Mouse (Mus musculus) left cerebral cortex, postnatal 4 days (tissue): ENCODE measurements around the gene Arhgap5. TPM values are rescaled to one million over a fixed set of nuclear protein-coding genes. Genes with fewer than 3 reads are reported as not detected.

Experiments
- DNase-seq: peaks from one replicate; pipeline ENCODE4 v3.0.0-alpha.2; 2022
- intact Hi-C: fragments of 180-260 bp; cut with DNase I; formaldehyde crosslinking; loops from one replicate; pipeline ENCODE4 v1.15.1; 2025
- total RNA-seq, 2 experiments: library from RNA; stranded (reverse); gene quantifications; 2 replicates each; pipeline ENCODE4 v1.2.3; 2021

Gene Arhgap5
- 10 to 100 TPM; 74.4 to 82.4 TPM for total RNA-seq

GRCm38 (mm10) chr12:52503456-52504320, at the start of gene Arhgap5:
Gene Arhgap5 (plus strand): TSS chr12:52503972.
- peak; percentile 99 for DNase-seq
- intact Hi-C loops = loop anchor here (5.0 to 10.0 kb wide), 2 partner anchors 99 to 219 kb away; no protein-coding TSS in a partner anchor

- intact Hi-C loops = no loop called here
- no peak for DNase-seq
Measured at GRCm38 (mm10) chr12:52464593-52464992, 39.2 kb upstream of the Arhgap5 start.

- intact Hi-C loops = no loop called here
- no peak for DNase-seq
Measured at GRCm38 (mm10) chr12:52471621-52472020, 32.2 kb upstream of the Arhgap5 start.

GRCm38 (mm10) chr12:52473988-52474968, 29.5 kb upstream of the Arhgap5 start:
- intact Hi-C loops = no loop called here
- DNase-seq = no peak

GRCm38 (mm10) chr12:52476036-52476435, 27.7 kb upstream of the Arhgap5 start:
- intact Hi-C loops = no loop called here

GRCm38 (mm10) chr12:52478611-52479010, 25.2 kb upstream of the Arhgap5 start:
- no peak for DNase-seq
- intact Hi-C loops = no loop called here

More at GRCm38 (mm10) chr12:52476036-52476435, 27.7 kb upstream of the Arhgap5 start:
- no peak for DNase-seq

- no peak for DNase-seq
- intact Hi-C loops = no loop called here
Measured at GRCm38 (mm10) chr12:52479323-52479722, 24.4 kb upstream of the Arhgap5 start.

GRCm38 (mm10) chr12:52480851-52481250, 22.9 kb upstream of the Arhgap5 start:
- intact Hi-C loops = no loop called here
- DNase-seq = no peak

- no peak for DNase-seq
- intact Hi-C loops = no loop called here
Measured at GRCm38 (mm10) chr12:52481969-52482550, 21.7 kb upstream of the Arhgap5 start.

GRCm38 (mm10) chr12:52483219-52483618, 20.6 kb upstream of the Arhgap5 start:
- DNase-seq = no peak
- intact Hi-C loops = no loop called here

- intact Hi-C loops = no loop called here
- DNase-seq = no peak
Measured at GRCm38 (mm10) chr12:52488266-52488975, 15.4 kb upstream of the Arhgap5 start.

- intact Hi-C loops = no loop called here
- DNase-seq = no peak
Measured at GRCm38 (mm10) chr12:52493281-52493681, 10.5 kb upstream of the Arhgap5 start.

GRCm38 (mm10) chr12:52497209-52497608, 6.6 kb upstream of the Arhgap5 start:
- no peak for DNase-seq
- intact Hi-C loops = no loop called here

- no peak for DNase-seq
- intact Hi-C loops = loop anchor here (5.0 to 10.0 kb wide), 2 partner anchors 101 to 216 kb away; no protein-coding TSS in a partner anchor
Measured at GRCm38 (mm10) chr12:52500915-52501833, 2.6 kb upstream of the Arhgap5 start.

- intact Hi-C loops = loop anchor here (5.0 to 10.0 kb wide), 2 partner anchors 100 to 217 kb away; no protein-coding TSS in a partner anchor
- DNase-seq = no peak
Measured at GRCm38 (mm10) chr12:52502161-52502560, 1.6 kb upstream of the Arhgap5 start.

GRCm38 (mm10) chr12:52503131-52503455, 679 bp upstream of the Arhgap5 start:
- intact Hi-C loops = loop anchor here (5.0 to 10.0 kb wide), 2 partner anchors 99 to 218 kb away; no protein-coding TSS in a partner anchor

GRCm38 (mm10) chr12:52504331-52505181, 784 bp downstream of the Arhgap5 start:
- DNase-seq = peak; percentile 59
- intact Hi-C loops = loop anchor here (5.0 to 10.0 kb wide), 2 partner anchors 98 to 220 kb away; no protein-coding TSS in a partner anchor

More at GRCm38 (mm10) chr12:52503131-52503455, 679 bp upstream of the Arhgap5 start:
- no peak for DNase-seq

- intact Hi-C loops = no loop called here
- DNase-seq = no peak
Measured at GRCm38 (mm10) chr12:52524699-52525098, 20.9 kb downstream of the Arhgap5 start.
